Mouse (Mus musculus) heart, postnatal 0 days (tissue): ENCODE measurements around the gene Ccdc85a.

Experiments
- CTCF ChIP-seq: IDR thresholded peaks from 2 replicates; pipeline ENCODE4 v1.5.1; 2016; ENCODE audit warnings: antibody characterized with exemption, control low read depth, low read depth
- EP300 ChIP-seq: IDR thresholded peaks from 2 replicates; pipeline ENCODE4 v1.6.1; 2016; ENCODE audit warnings: antibody characterized with exemption, low read depth

GRCm38 (mm10) chr11:28341887-28342286 lies 242.2 kb downstream of the Ccdc85a start:
- no peak for TF ChIP-seq CTCF
- TF ChIP-seq EP300: no peak
